Comparison of ENCODE assay signal across 24 mouse cellular contexts in the genomic region with DNA sequence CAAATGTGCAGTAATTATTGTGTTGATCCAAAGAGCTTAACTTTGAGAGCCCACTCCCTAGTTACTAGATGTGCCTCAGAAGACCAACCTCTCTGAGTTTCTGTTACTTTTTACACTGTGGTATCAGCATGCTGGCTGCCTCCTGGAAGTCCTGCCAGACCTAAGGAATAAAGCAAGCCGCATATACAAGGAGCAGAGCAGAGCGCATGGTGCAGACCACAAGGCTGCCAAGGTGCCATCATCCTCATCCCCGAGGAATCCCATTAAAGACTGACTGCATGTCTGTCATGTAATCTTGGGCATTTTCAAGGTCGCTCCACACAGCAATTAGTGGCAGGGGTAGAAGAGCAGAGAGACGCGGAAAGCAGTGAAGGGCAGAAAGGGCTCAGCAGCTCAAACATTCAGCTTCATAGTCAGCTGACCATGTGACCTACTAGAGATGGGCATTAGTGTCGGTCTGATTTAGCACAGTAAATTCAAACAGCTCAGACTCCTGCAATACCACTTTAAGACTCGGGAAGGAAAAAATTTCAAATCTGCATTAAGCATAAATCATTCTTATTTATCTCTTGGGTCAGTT.
DNase-seq lines count a peak whose midpoint lies in the region; ATAC-seq lines count a peak whose summit lies in the region.
"Had no signal": no experiment of that assay in that cellular context is flagged by ENCODE, and none has a peak within 500 bp of the region (broad histone marks: within the 10 kb centered on the region; RNA-seq: fewer than 3 reads in every experiment).

No protein-coding gene starts in this region.

- H3K27me3 ChIP-seq in forebrain, embryonic 12.5 days: no peaks in the 10 kb centered on the region
- H3K27me3 ChIP-seq in forebrain, embryonic 14.5 days (replicated peaks; ENCODE audit: control insufficient read depth, insufficient read depth, low read length): no peaks in the 10 kb centered on the region
- no peaks in the 10 kb centered on the region for H3K27me3 ChIP-seq in hindbrain, embryonic 16.5 days (replicated peaks; ENCODE audit: control insufficient read depth, insufficient read depth, low read length)
- H3K27me3 ChIP-seq in hindbrain, embryonic 11.5 days (ENCODE audit: control insufficient read depth, insufficient read depth, low read length): 0 out of 2 replicates have a peak, but pooled peaks cover 2% of the 10 kb centered on the region
- no peaks in the 10 kb centered on the region for H3K27me3 ChIP-seq in midbrain, embryonic 12.5 days
- H3K27me3 ChIP-seq in neural tube, embryonic 15.5 days (replicated peaks): no peaks in the 10 kb centered on the region
- H3K27me3 ChIP-seq: forebrain, embryonic 15.5 days; heart, embryonic 15.5 days; hindbrain, embryonic 12.5 days; intestine, embryonic 15.5 days; limb, embryonic 15.5 days; Patski had no signal

- no peak overlapping the region for H3K4me3 ChIP-seq in forebrain, embryonic 12.5 days (replicated peaks)
- H3K4me3 ChIP-seq in forebrain, embryonic 14.5 days (ENCODE audit: low read depth, low read length): no peak overlapping the region
- H3K4me3 ChIP-seq in hindbrain, embryonic 16.5 days (ENCODE audit: low read length): no peak overlapping the region
- H3K4me3 ChIP-seq in hindbrain, embryonic 11.5 days (ENCODE audit: low read depth, low read length): no peak overlapping the region
- H3K4me3 ChIP-seq in midbrain, embryonic 12.5 days: no peak overlapping the region
- H3K4me3 ChIP-seq in neural tube, embryonic 15.5 days (replicated peaks): no peak overlapping the region
- H3K4me3 ChIP-seq: forebrain, embryonic 15.5 days; heart, embryonic 15.5 days; hindbrain, embryonic 12.5 days; intestine, embryonic 15.5 days; limb, embryonic 15.5 days; myocyte had no signal

- ATAC-seq in forebrain, embryonic 12.5 days (ENCODE audit: low FRiP score): 0 out of 2 replicates have a peak, but pooled peaks have one; percentile 54
- no peak; the same call in 1 of the 2 replicates for ATAC-seq in forebrain, embryonic 14.5 days
- ATAC-seq in hindbrain, embryonic 16.5 days: peak; percentile 43; the same call in 1 of the 2 replicates
- ATAC-seq in hindbrain, embryonic 11.5 days (ENCODE audit: low FRiP score): no peak
- peak; percentile 48; the same call in 1 of the 2 replicates for ATAC-seq in midbrain, embryonic 12.5 days (ENCODE audit: low FRiP score, low read depth)
- 0 out of 2 replicates have a peak, but pooled peaks have one; percentile 52 for ATAC-seq in neural tube, embryonic 15.5 days (ENCODE audit: low FRiP score)
- ATAC-seq: forebrain, embryonic 15.5 days; intestine, embryonic 15.5 days; Patski had no signal

- peaks cover 9% of the 10 kb centered on the region for H3K4me1 ChIP-seq in forebrain, embryonic 12.5 days
- no peaks in the 10 kb centered on the region for H3K4me1 ChIP-seq in forebrain, embryonic 14.5 days (ENCODE audit: control insufficient read depth, insufficient read depth, low read length)
- H3K4me1 ChIP-seq in hindbrain, embryonic 16.5 days (ENCODE audit: control insufficient read depth, insufficient read depth, low read depth, low read length): no peaks in the 10 kb centered on the region
- H3K4me1 ChIP-seq in hindbrain, embryonic 11.5 days (replicated peaks; ENCODE audit: control insufficient read depth, insufficient read depth, low read length): 0 out of 2 replicates have a peak, but pooled peaks cover 2% of the 10 kb centered on the region
- H3K4me1 ChIP-seq in midbrain, embryonic 12.5 days: peaks cover 3% of the 10 kb centered on the region; the same call in 1 of the 2 replicates
- peaks cover 3% of the 10 kb centered on the region; the same call in 1 of the 2 replicates for H3K4me1 ChIP-seq in neural tube, embryonic 15.5 days
- H3K4me1 ChIP-seq: forebrain, embryonic 15.5 days; hindbrain, embryonic 12.5 days; intestine, embryonic 15.5 days had no signal

- no peak overlapping the region for H3K9ac ChIP-seq in forebrain, embryonic 12.5 days
- no peak overlapping the region for H3K9ac ChIP-seq in forebrain, embryonic 14.5 days (ENCODE audit: low read length)
- H3K9ac ChIP-seq in hindbrain, embryonic 16.5 days (ENCODE audit: low read depth, low read length): no peak overlapping the region
- H3K9ac ChIP-seq in hindbrain, embryonic 11.5 days (ENCODE audit: low read depth, low read length): no peak overlapping the region
- H3K9ac ChIP-seq in midbrain, embryonic 12.5 days (replicated peaks): no peak overlapping the region
- H3K9ac ChIP-seq in neural tube, embryonic 15.5 days (replicated peaks): no peak overlapping the region
- H3K9ac ChIP-seq: forebrain, embryonic 15.5 days; heart, embryonic 15.5 days; hindbrain, embryonic 12.5 days; intestine, embryonic 15.5 days; limb, embryonic 15.5 days; liver, embryonic 14.5 days; lung, embryonic 14.5 days had no signal

- no peaks in the 10 kb centered on the region for H3K9me3 ChIP-seq in forebrain, embryonic 12.5 days
- H3K9me3 ChIP-seq in forebrain, embryonic 14.5 days (replicated peaks; ENCODE audit: control insufficient read depth, low read length): no peaks in the 10 kb centered on the region
- no peaks in the 10 kb centered on the region for H3K9me3 ChIP-seq in hindbrain, embryonic 16.5 days (ENCODE audit: control insufficient read depth, low read length)
- H3K9me3 ChIP-seq in hindbrain, embryonic 11.5 days (ENCODE audit: control insufficient read depth, low read length): no peaks in the 10 kb centered on the region
- H3K9me3 ChIP-seq in midbrain, embryonic 12.5 days: no peaks in the 10 kb centered on the region
- H3K9me3 ChIP-seq in neural tube, embryonic 15.5 days (replicated peaks): no peaks in the 10 kb centered on the region
- H3K9me3 ChIP-seq: forebrain, embryonic 15.5 days; heart, embryonic 15.5 days; hindbrain, embryonic 12.5 days; intestine, embryonic 15.5 days; limb, embryonic 15.5 days had no signal

- DNase-seq in forebrain, embryonic 14.5 days (ENCODE audit: low spot score): no peak
- DNase-seq in hindbrain, embryonic 11.5 days (ENCODE audit: low spot score): no peak
- no peak for DNase-seq in B cell, adult 2 months
- DNase-seq in kidney, postnatal 10 days: no peak
- DNase-seq: cerebellum, adult 11-12 months; cerebellum, postnatal 25 days; kidney, postnatal 36 days; layer of hippocampus, adult 9-11 months; left cerebral cortex, postnatal 4 days; lung, embryonic 14.5 days; right cerebral cortex, postnatal 25 days; spleen, adult 18-20 months had no signal

- H3K27ac ChIP-seq in forebrain, embryonic 12.5 days: no peak overlapping the region
- H3K27ac ChIP-seq in forebrain, embryonic 14.5 days (ENCODE audit: low read depth, low read length): no peak overlapping the region
- no peak overlapping the region for H3K27ac ChIP-seq in hindbrain, embryonic 16.5 days (ENCODE audit: low read depth, low read length)
- no peak overlapping the region for H3K27ac ChIP-seq in hindbrain, embryonic 11.5 days (ENCODE audit: low read depth, low read length)
- 0 out of 2 replicates have a peak overlapping the region, but pooled peaks have one; percentile 25 for H3K27ac ChIP-seq in midbrain, embryonic 12.5 days (replicated peaks)
- no peak overlapping the region for H3K27ac ChIP-seq in neural tube, embryonic 15.5 days (replicated peaks)
- H3K27ac ChIP-seq: forebrain, embryonic 15.5 days; heart, embryonic 15.5 days; hindbrain, embryonic 12.5 days; intestine, embryonic 15.5 days; limb, embryonic 15.5 days; liver, embryonic 14.5 days had no signal

- no peak overlapping the region for H3K4me2 ChIP-seq in forebrain, embryonic 12.5 days
- no peak overlapping the region for H3K4me2 ChIP-seq in forebrain, embryonic 14.5 days (ENCODE audit: low read length)
- H3K4me2 ChIP-seq in hindbrain, embryonic 16.5 days (ENCODE audit: low read length): no peak overlapping the region
- no peak overlapping the region for H3K4me2 ChIP-seq in hindbrain, embryonic 11.5 days (replicated peaks; ENCODE audit: low read depth, low read length)
- H3K4me2 ChIP-seq in midbrain, embryonic 12.5 days (replicated peaks): no peak overlapping the region
- no peak overlapping the region for H3K4me2 ChIP-seq in neural tube, embryonic 15.5 days
- H3K4me2 ChIP-seq: forebrain, embryonic 15.5 days; heart, embryonic 15.5 days; hindbrain, embryonic 12.5 days; intestine, embryonic 15.5 days; limb, embryonic 15.5 days; lung, embryonic 14.5 days had no signal

- no peaks in the 10 kb centered on the region for H3K36me3 ChIP-seq in forebrain, embryonic 12.5 days (replicated peaks)
- no peaks in the 10 kb centered on the region for H3K36me3 ChIP-seq in forebrain, embryonic 14.5 days (ENCODE audit: control insufficient read depth, insufficient read depth, low read length)
- H3K36me3 ChIP-seq in hindbrain, embryonic 16.5 days (ENCODE audit: control insufficient read depth, insufficient read depth, low read length): no peaks in the 10 kb centered on the region
- H3K36me3 ChIP-seq in hindbrain, embryonic 11.5 days (ENCODE audit: control insufficient read depth, insufficient read depth, low read length): no peaks in the 10 kb centered on the region
- no peaks in the 10 kb centered on the region for H3K36me3 ChIP-seq in midbrain, embryonic 12.5 days
- no peaks in the 10 kb centered on the region for H3K36me3 ChIP-seq in neural tube, embryonic 15.5 days
- H3K36me3 ChIP-seq: forebrain, embryonic 15.5 days; heart, embryonic 15.5 days; hindbrain, embryonic 12.5 days; intestine, embryonic 15.5 days; limb, embryonic 15.5 days had no signal

- 73% methylated on average over 8 of the region's 8 CpGs for WGBS in forebrain, embryonic 12.5 days
- WGBS in forebrain, embryonic 14.5 days: 80% methylated on average over 8 of the region's 8 CpGs
- 73% methylated on average over 8 of the region's 8 CpGs for WGBS in hindbrain, embryonic 16.5 days
- WGBS in hindbrain, embryonic 11.5 days: 79% methylated on average over 8 of the region's 8 CpGs
- 48% methylated on average over 8 of the region's 8 CpGs for WGBS in midbrain, embryonic 12.5 days
- 50% methylated on average over 8 of the region's 8 CpGs for WGBS in neural tube, embryonic 15.5 days

Comparison
In these comparisons a context has a peak if more than half of its experiments do, and no peak if none do; other contexts are left out.
1. ATAC-seq: peak in forebrain, embryonic 12.5 days (single experiment), hindbrain, embryonic 16.5 days (single experiment), midbrain, embryonic 12.5 days (single experiment) and neural tube, embryonic 15.5 days (single experiment); none in forebrain, embryonic 14.5 days (single experiment) and hindbrain, embryonic 11.5 days (single experiment).